Mouse (Mus musculus): ENCODE data around the gene Tex44. TPM values are rescaled to one million over a fixed set of nuclear protein-coding genes. Genes with fewer than 3 reads are reported as not detected.

Gene Tex44
- polyA plus RNA-seq, 1 experiment from 2014 or later = not detected

GRCm38 (mm10) chr1:86424835-86425547 is 1.1 kb upstream of the Tex44 start:
- WGBS = 9% methylated on average over 11 of the region's 11 CpGs
- H3K27ac ChIP-seq (replicated peaks) = peak overlapping the region; percentile 35; the same call in 1 of the 2 replicates
- peaks cover 5% of the 10 kb centered on the region; the same call in 1 of the 2 replicates for H3K4me1 ChIP-seq (replicated peaks)
- no peaks in the 10 kb centered on the region for H3K36me3 ChIP-seq
- no peak overlapping the region for H3K9ac ChIP-seq
- no peak overlapping the region for H3K4me2 ChIP-seq
- no peaks in the 10 kb centered on the region for H3K9me3 ChIP-seq
- H3K4me3 ChIP-seq = no peak overlapping the region
- H3K27me3 ChIP-seq = no peaks in the 10 kb centered on the region
- ATAC-seq (ENCODE audit: low FRiP score, low read depth) = peak; percentile 33; the same call in 1 of the 2 replicates

DNA sequence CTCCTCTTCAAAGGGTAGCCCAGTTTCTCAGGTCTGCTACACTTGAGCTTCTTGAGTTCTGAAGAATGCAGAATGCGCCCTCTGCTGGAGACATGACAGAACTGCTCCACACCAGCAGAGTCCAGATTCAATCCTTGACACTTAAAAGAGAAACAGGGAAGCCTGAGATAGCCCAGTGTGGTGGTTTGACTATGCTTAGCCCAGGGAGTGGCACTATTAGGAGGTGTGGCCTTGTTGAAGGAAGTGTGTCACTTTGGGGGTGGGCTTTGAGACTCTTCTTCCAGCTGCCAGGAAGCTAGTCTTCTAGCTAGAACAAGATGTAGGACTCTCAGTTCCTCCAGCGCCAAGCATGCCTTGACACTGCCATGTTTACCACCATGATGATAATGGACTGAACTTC is 3.9 kb downstream of the Tex44 start:
- Histone ChIP-seq H3K36me3 (no peaks in the 10 kb centered on the region), H3K27ac (replicated peaks) (no peak overlapping the region), H3K4me2 (no peak overlapping the region), H3K27me3 (no peaks in the 10 kb centered on the region), H3K9ac (no peak overlapping the region), H3K4me3 (no peak overlapping the region), H3K4me1 (replicated peaks) (peaks cover 14% of the 10 kb centered on the region), H3K9me3 (no peaks in the 10 kb centered on the region)
- ATAC-seq (ENCODE audit: low FRiP score, low read depth) = no peak
- WGBS = 45% methylated on average over 2 of the region's 2 CpGs

DNA sequence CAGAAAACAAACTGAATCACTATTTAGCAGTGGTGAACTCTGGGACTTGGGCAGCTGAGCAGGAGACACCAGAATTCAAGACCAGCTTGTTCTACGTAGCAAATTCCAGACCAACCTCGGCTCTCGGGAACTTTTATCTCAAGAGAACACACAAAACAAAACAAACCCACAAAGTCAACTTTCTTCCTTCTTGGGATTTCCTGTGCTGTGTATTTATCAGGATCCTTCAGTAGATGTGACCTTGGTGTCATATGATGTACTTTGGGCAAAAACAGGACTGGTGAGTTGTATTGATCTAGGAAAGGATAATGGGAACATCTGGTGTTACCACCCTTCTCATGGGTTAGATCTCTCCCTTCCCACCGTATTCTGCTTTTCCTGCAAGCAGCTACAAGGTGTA is 6.6 kb downstream of the Tex44 start:
- no peak for ATAC-seq (ENCODE audit: low FRiP score, low read depth)
- 78% methylated on average over 4 of the region's 4 CpGs for WGBS
- Histone ChIP-seq H3K27ac (replicated peaks) (no peak overlapping the region), H3K4me2 (no peak overlapping the region), H3K36me3 (no peaks in the 10 kb centered on the region), H3K9me3 (no peaks in the 10 kb centered on the region), H3K27me3 (no peaks in the 10 kb centered on the region), H3K9ac (no peak overlapping the region), H3K4me1 (replicated peaks) (peaks cover 28% of the 10 kb centered on the region), H3K4me3 (no peak overlapping the region)

DNA sequence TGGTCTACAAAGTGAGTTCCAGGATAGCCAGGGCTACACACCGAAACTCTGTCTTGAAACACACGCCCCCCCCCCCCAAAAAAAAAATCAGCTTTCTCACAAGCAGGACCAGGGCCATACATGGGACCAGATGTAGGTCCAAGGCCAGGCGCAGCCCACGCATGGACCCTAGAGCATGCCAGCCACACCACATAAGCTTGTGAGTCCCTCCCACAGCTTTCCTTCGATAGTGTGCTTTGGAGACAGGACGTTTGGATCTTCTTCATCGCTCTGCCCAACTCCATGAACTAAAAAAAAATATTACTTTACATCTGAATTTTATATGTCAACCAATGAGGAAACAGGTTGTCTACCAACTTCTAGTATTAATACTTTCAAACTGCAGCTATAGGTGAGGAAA is 7.2 kb downstream of the Tex44 start:
- H3K4me3 ChIP-seq = no peak overlapping the region
- H3K27me3 ChIP-seq = no peaks in the 10 kb centered on the region
- H3K9me3 ChIP-seq = no peaks in the 10 kb centered on the region
- no peak overlapping the region for H3K4me2 ChIP-seq
- H3K9ac ChIP-seq = no peak overlapping the region
- H3K36me3 ChIP-seq = no peaks in the 10 kb centered on the region
- H3K4me1 ChIP-seq (replicated peaks) = peaks cover 28% of the 10 kb centered on the region
- 80% methylated on average over 7 of the region's 7 CpGs for WGBS
- no peak for ATAC-seq (ENCODE audit: low FRiP score, low read depth)
- peak overlapping the region; percentile 94 for H3K27ac ChIP-seq (replicated peaks)

DNA sequence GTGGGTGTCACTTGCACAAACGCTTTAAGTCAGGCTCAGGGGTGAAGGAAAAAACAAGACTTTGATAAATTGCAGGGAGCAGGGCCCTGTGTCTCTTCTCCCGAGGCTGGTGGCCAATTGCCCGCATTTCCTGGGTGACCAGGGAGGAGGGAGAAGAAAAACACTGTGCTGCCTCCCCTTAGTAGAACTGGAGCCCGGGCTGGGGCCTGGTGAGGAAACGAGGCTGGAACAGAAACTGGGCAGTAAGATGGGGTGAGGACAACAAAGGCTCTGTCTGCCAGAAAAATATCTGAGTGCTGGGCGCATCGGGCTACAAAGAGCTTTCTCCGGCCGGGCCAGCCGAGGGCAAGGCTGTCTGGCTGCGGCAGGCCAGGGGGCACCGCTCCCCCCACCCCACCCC is 7.9 kb downstream of the Tex44 start:
- no peaks in the 10 kb centered on the region for H3K27me3 ChIP-seq
- H3K4me1 ChIP-seq (replicated peaks) = peaks cover 28% of the 10 kb centered on the region
- H3K9me3 ChIP-seq = no peaks in the 10 kb centered on the region
- no peaks in the 10 kb centered on the region for H3K36me3 ChIP-seq
- ATAC-seq (ENCODE audit: low FRiP score, low read depth) = peak; percentile 67
- under 1% methylated on average over 12 of the region's 12 CpGs for WGBS
- H3K4me2 ChIP-seq = peak overlapping the region; percentile 77
- H3K27ac ChIP-seq (replicated peaks) = peak overlapping the region; percentile 94
- peak overlapping the region; percentile 43 for H3K4me3 ChIP-seq
- peak overlapping the region; percentile 29 for H3K9ac ChIP-seq

DNA sequence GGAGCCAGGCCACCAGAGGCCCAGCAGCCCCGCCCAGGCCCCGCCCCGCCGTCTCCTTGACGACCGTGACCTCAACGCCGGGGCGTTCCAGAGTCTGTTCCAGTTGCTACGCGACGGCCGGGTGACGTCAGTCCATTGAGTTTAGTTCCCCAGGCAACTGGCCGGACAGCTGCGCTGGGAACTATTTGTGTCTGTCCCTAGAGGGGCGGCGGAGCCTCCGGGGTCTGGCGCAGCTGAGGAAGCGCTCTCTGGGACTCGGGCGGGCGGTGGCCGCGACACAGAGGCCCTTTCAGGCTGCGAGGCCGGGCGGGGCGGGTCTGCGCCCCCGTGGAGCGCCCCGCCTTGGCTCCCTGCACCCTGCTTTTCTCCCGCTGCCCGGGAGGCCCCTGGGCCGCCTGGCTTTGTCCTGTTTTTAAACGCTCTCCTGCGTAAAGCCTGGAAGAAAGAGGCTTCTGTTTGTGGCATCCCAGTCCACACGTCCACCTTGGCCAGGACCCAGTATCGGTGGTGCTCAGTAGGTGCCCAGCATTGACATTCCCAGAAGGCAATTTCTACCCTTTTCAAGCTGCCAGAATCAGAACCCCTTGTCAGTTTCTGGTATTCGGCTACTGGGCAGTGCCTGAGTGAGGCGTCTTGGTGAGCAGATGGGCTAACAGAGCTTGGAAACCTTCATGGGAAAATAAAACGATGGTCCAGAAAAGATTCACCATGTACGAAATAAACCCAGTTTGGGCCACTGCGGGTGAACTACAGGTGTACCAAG is 8.5 kb downstream of the Tex44 start:
- 2% methylated on average over 46 of the region's 46 CpGs for WGBS
- Histone ChIP-seq H3K27ac (replicated peaks) (peak overlapping the region; percentile 94), H3K4me1 (replicated peaks) (peaks cover 31% of the 10 kb centered on the region), H3K9me3 (no peaks in the 10 kb centered on the region), H3K4me2 (peak overlapping the region; percentile 77), H3K36me3 (no peaks in the 10 kb centered on the region), H3K4me3 (peak overlapping the region; percentile 43), H3K27me3 (no peaks in the 10 kb centered on the region), H3K9ac (peak overlapping the region; percentile 60)
- peak; percentile 90 for ATAC-seq (ENCODE audit: low FRiP score, low read depth)

GRCm38 (mm10) chr1:86435302-86435821 is 9.2 kb downstream of the Tex44 start:
- 0 out of 2 replicates have a peak overlapping the region, but pooled peaks have one; percentile 43 for H3K4me3 ChIP-seq
- H3K4me2 ChIP-seq = peak overlapping the region; percentile 77
- 7% methylated on average over 13 of the region's 13 CpGs for WGBS
- H3K27ac ChIP-seq (replicated peaks) = peak overlapping the region; percentile 94
- 0 out of 2 replicates have a peak overlapping the region, but pooled peaks have one; percentile 60 for H3K9ac ChIP-seq
- ATAC-seq (ENCODE audit: low FRiP score, low read depth) = peak; percentile 17; the same call in 1 of the 2 replicates
- H3K36me3 ChIP-seq = no peaks in the 10 kb centered on the region
- no peaks in the 10 kb centered on the region for H3K27me3 ChIP-seq
- peaks cover 39% of the 10 kb centered on the region for H3K4me1 ChIP-seq (replicated peaks)
- H3K9me3 ChIP-seq = no peaks in the 10 kb centered on the region

GRCm38 (mm10) chr1:86437219-86438013 is 11.3 kb downstream of the Tex44 start:
- no peaks in the 10 kb centered on the region for H3K27me3 ChIP-seq
- H3K27ac ChIP-seq (replicated peaks) = no peak overlapping the region; the same call in 1 of the 2 replicates
- H3K4me1 ChIP-seq (replicated peaks) = peaks cover 59% of the 10 kb centered on the region
- WGBS = 68% methylated on average over 9 of the region's 9 CpGs
- no peak overlapping the region for H3K4me2 ChIP-seq
- H3K4me3 ChIP-seq = no peak overlapping the region
- no peak overlapping the region for H3K9ac ChIP-seq
- ATAC-seq (ENCODE audit: low FRiP score, low read depth) = no peak
- H3K9me3 ChIP-seq = no peaks in the 10 kb centered on the region
- H3K36me3 ChIP-seq = no peaks in the 10 kb centered on the region

GRCm38 (mm10) chr1:86438014-86438319 is 11.8 kb downstream of the Tex44 start:
- 76% methylated on average over 6 of the region's 6 CpGs for WGBS
- peaks cover 65% of the 10 kb centered on the region for H3K4me1 ChIP-seq (replicated peaks)
- H3K4me3 ChIP-seq = no peak overlapping the region
- ATAC-seq (ENCODE audit: low FRiP score, low read depth) = no peak
- no peaks in the 10 kb centered on the region for H3K9me3 ChIP-seq
- H3K36me3 ChIP-seq = no peaks in the 10 kb centered on the region
- H3K9ac ChIP-seq = no peak overlapping the region
- H3K4me2 ChIP-seq = no peak overlapping the region
- H3K27ac ChIP-seq (replicated peaks) = no peak overlapping the region
- no peaks in the 10 kb centered on the region for H3K27me3 ChIP-seq

DNA sequence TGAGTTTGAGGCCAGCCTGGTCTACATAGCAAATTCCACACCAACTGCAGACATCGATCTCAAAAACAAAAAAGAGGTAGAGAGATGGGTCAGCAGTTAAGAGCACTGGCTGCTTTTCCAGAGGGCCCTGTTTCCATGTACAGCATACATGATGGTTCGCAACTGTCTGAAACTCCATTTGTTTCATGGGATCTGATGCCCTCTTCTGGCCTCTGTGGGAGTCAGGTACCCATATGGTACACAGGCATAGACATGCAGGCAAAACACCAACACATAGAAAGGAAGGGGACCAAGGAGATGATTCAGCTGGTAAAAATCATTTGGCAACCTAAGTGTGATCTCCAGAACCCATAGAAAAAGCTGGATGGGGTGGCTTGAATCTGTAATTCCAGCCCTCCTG is 12.4 kb downstream of the Tex44 start:
- no peak for ATAC-seq (ENCODE audit: low FRiP score, low read depth)
- no peaks in the 10 kb centered on the region for H3K36me3 ChIP-seq
- H3K9ac ChIP-seq = no peak overlapping the region
- H3K9me3 ChIP-seq = no peaks in the 10 kb centered on the region
- H3K27ac ChIP-seq (replicated peaks) = no peak overlapping the region
- no peak overlapping the region for H3K4me2 ChIP-seq
- H3K4me1 ChIP-seq (replicated peaks) = peaks cover 68% of the 10 kb centered on the region
- H3K27me3 ChIP-seq = no peaks in the 10 kb centered on the region
- H3K4me3 ChIP-seq = no peak overlapping the region
- WGBS = 63% methylated on average over 2 of the region's 2 CpGs

DNA sequence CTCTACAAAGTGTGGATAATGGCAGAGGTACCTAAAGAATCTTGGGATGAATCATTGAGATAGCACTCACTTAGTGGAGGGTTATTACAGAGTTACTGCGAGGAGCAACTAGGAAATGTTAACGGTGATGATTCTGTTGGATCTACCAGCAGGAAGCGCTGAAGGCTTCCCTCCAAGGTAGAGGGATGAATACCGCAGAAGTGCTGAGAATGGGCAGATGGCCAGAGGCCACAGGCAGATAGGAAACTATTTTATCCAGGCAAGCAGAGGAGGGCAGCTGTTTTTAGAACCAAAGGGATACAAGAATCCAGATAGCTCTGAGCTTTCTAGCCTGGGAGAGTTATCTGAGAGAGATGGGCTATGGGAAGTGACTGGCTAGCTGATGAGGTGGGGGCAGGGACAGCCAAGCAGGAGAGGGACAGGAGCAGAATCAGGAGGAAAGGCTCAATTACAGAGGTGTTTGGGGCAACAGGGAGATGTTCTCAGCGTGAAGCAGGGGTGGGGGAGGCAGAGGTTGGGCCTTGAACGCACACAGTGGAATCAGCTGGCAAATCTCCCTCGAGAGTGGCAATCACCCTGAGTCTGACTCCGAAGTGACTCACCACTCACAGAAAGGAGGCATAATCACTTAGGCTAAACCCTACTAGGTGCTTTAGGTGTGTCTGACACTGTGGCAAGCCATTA is 13.5 kb downstream of the Tex44 start:
- ATAC-seq (ENCODE audit: low FRiP score, low read depth) = no peak
- 0 out of 2 replicates have a peak overlapping the region, but pooled peaks have one; percentile 1 for H3K9ac ChIP-seq
- peaks cover 67% of the 10 kb centered on the region for H3K4me1 ChIP-seq (replicated peaks)

More for the DNA sequence above, 13.5 kb downstream of the Tex44 start:
- peak overlapping the region; percentile 99 for H3K27ac ChIP-seq (replicated peaks)
- no peak overlapping the region for H3K4me3 ChIP-seq
- 28% methylated on average over 8 of the region's 8 CpGs for WGBS
- no peaks in the 10 kb centered on the region for H3K9me3 ChIP-seq
- no peak overlapping the region for H3K4me2 ChIP-seq
- H3K27me3 ChIP-seq = no peaks in the 10 kb centered on the region
- no peaks in the 10 kb centered on the region for H3K36me3 ChIP-seq
